23 mouse cellular contexts compared by ENCODE assay signal in genomic region chr6:113879366-113879765, GRCm38 (mm10).
DNase-seq lines count a peak whose midpoint lies in the region; ATAC-seq and TF ChIP-seq lines count a peak whose summit lies in the region.
"Had no signal": no experiment of that assay in that cellular context is flagged by ENCODE, and none has a peak within 500 bp of the region (broad histone marks: within the 10 kb centered on the region; RNA-seq: fewer than 3 reads in every experiment).

No protein-coding gene starts in this region.

- DNase-seq in cerebellum, adult 2 months = no peak
- no peak for DNase-seq in cerebellum, adult 9-11 months
- DNase-seq in frontal cortex, adult 2 months (ENCODE audit: extremely low spot score in 1 of 2, low spot score in 1 of 2) = no peak
- no peak for DNase-seq in left cerebral cortex, adult 2 months (ENCODE audit: extremely low spot score in 1 of 2, low spot score in 2 of 2)
- DNase-seq in left cerebral cortex, postnatal 10 days (ENCODE audit: extremely low spot score in 1 of 2, low spot score in 2 of 2) = no peak
- DNase-seq: adrenal gland, adult 8-10 months; adrenal gland, postnatal 14 days; adrenal gland, postnatal 36 days; B cell, adult 2 months; cerebellum, adult 11 months; cerebellum, adult 9-10 months; cerebellum, postnatal 14 days; embryo, embryonic 11 days had no signal

- peak; percentile 6; the same call in 1 of the 2 replicates for ATAC-seq in frontal cortex, adult (ENCODE audit: low TSS enrichment)
- ATAC-seq: activated CD4-positive, CD25-positive, alpha-beta regulatory T cell, adult 4 months; CD4-positive, CD25-positive, alpha-beta regulatory T cell, adult 4 months; forebrain, embryonic 14.5 days; Patski had no signal

- TF ChIP-seq CTCF in cerebellum, adult 2 months (IDR thresholded peaks at IDR 0.05; ENCODE audit: borderline replicate concordance, insufficient read depth, low read depth, low read length) = no peak
- TF ChIP-seq CTCF in left cerebral cortex, adult 2 months (IDR thresholded peaks at IDR 0.05) = no peak

- no peak overlapping the region for H3K4me3 ChIP-seq in cerebellum, adult 2 months (replicated peaks; ENCODE audit: insufficient read depth, low read depth, low read length)
- H3K4me3 ChIP-seq in left cerebral cortex, adult 2 months = no peak overlapping the region
- H3K4me3 ChIP-seq: embryonic facial prominence, embryonic 13.5 days; embryonic facial prominence, embryonic 15.5 days; erythroblast, embryonic 14.5 days; forebrain, embryonic 10.5 days; forebrain, embryonic 12.5 days had no signal

- 0 out of 2 replicates have a peak overlapping the region, but pooled peaks have one; percentile 26 for H3K27ac ChIP-seq in cerebellum, adult 2 months (ENCODE audit: insufficient read depth, low read length)
- peak overlapping the region; percentile 86 for H3K27ac ChIP-seq in left cerebral cortex, adult 2 months
- H3K27ac ChIP-seq: embryonic facial prominence, embryonic 13.5 days; embryonic facial prominence, embryonic 15.5 days; forebrain, embryonic 10.5 days; forebrain, embryonic 12.5 days had no signal

- intact Hi-C loops in left cerebral cortex, adult 2 months (cut with DNase I) = no loop called here
- intact Hi-C loops in left cerebral cortex, postnatal 10 days (cut with DNase I) = no loop called here

- TF ChIP-seq POLR2A in cerebellum, adult 2 months (IDR thresholded peaks at IDR 0.05; ENCODE audit: borderline replicate concordance, insufficient read depth, low read length) = no peak

- H3K27me3 ChIP-seq in cerebellum, adult 2 months (ENCODE audit: control insufficient read depth, insufficient read depth, low read length) = no peaks in the 10 kb centered on the region
- H3K27me3 ChIP-seq: embryonic facial prominence, embryonic 13.5 days; embryonic facial prominence, embryonic 15.5 days; forebrain, embryonic 12.5 days had no signal

- 28% methylated on average over 3 of the region's 3 CpGs for WGBS in cerebellum, adult 2 months

- H3K4me1 ChIP-seq in cerebellum, adult 2 months (ENCODE audit: control insufficient read depth, insufficient read depth, low read length) = peaks cover 79% of the 10 kb centered on the region
- H3K4me1 ChIP-seq: embryonic facial prominence, embryonic 13.5 days; embryonic facial prominence, embryonic 15.5 days had no signal
